Comparison of ENCODE assay signal across 17 mouse cellular contexts in the genomic region with DNA sequence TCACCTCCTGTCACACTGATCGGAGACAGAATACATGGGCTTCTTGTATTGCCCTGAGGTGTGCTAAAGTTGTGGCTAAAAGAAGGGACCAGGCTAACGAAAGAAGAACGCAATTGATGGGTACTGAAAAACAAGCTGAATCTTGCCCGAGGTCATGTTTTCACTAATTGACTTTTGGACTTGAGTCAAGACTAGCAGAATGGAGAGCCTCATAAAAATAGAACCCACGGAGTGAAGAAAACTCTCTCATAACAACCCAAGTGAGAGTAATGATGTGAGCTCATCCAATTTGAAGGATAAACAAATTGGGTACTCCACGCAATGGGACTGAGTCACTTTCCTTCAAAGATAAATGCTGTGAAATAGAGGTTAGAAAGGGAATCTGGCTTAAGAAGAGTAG. TPM values are rescaled to one million over a fixed set of nuclear protein-coding genes. Genes with fewer than 3 reads are reported as not detected.
"Had no signal": no experiment of that assay in that cellular context is flagged by ENCODE, and none has a peak within 500 bp of the region (broad histone marks: within the 10 kb centered on the region; RNA-seq: fewer than 3 reads in every experiment).

No protein-coding gene starts in this region.

- H3K4me3 ChIP-seq: kidney, embryonic 15.5 days; limb, embryonic 12.5 days; liver, embryonic 15.5 days; megakaryocyte, embryonic 14.5 days; midbrain, embryonic 15.5 days; neural tube, embryonic 12.5 days had no signal

- H3K9ac ChIP-seq: kidney, embryonic 15.5 days; limb, embryonic 12.5 days; liver, embryonic 15.5 days; lung, embryonic 14.5 days; midbrain, embryonic 15.5 days; neural tube, embryonic 12.5 days had no signal

- H3K27ac ChIP-seq: kidney, embryonic 15.5 days; limb, embryonic 12.5 days; liver, embryonic 15.5 days; macrophage; midbrain, embryonic 15.5 days; neural tube, embryonic 12.5 days; stomach, postnatal 0 days had no signal

- H3K9me3 ChIP-seq: kidney, embryonic 15.5 days; limb, embryonic 12.5 days; liver, embryonic 15.5 days; midbrain, embryonic 15.5 days; neural tube, embryonic 12.5 days had no signal

- H3K27me3 ChIP-seq: kidney, embryonic 15.5 days; limb, embryonic 12.5 days; liver, embryonic 15.5 days; megakaryocyte, embryonic 14.5 days; midbrain, embryonic 15.5 days; neural tube, embryonic 12.5 days had no signal

- H3K4me1 ChIP-seq: liver, embryonic 15.5 days; megakaryocyte, embryonic 14.5 days had no signal

- DNase-seq: kidney, postnatal 25 days; layer of hippocampus, adult 9-11 months; liver; lung, embryonic 14.5 days; lung, postnatal 14 days; thymus, postnatal 4 days had no signal

- ATAC-seq: midbrain, embryonic 15.5 days had no signal

- H3K4me2 ChIP-seq: kidney, embryonic 15.5 days; limb, embryonic 12.5 days; liver, embryonic 15.5 days; lung, embryonic 14.5 days; midbrain, embryonic 11.5 days; midbrain, embryonic 15.5 days; neural tube, embryonic 12.5 days had no signal

- H3K36me3 ChIP-seq: kidney, embryonic 15.5 days; limb, embryonic 12.5 days; liver, embryonic 15.5 days; midbrain, embryonic 15.5 days; neural tube, embryonic 12.5 days had no signal

RNA-seq across cellular contexts. Expression of a gene that starts 55.0 kb away (rescaled TPM):
- total RNA-seq: monocyte, adult 5-6 weeks; neutrophil, adult 5-6 weeks had no signal
